Mouse (Mus musculus) gastrocnemius, postnatal 10 days (tissue): ENCODE data around the gene Grid1. TPM values are rescaled to one million over a fixed set of nuclear protein-coding genes. Genes with fewer than 3 reads are reported as not detected.

ENCODE experiments used
- DNase-seq: peaks from one replicate; pipeline ENCODE4 v3.0.0; 2021; ENCODE audit warnings: mixed read lengths
- microRNA-seq, 2 experiments: library from miRNA; unstranded; fragments of <30 nt; microRNA quantifications; one replicate each; pipeline ENCODE4 v1.2.0; 2021
- total RNA-seq, 2 experiments: library from RNA; stranded (reverse); gene quantifications; 2 replicates each; pipeline ENCODE4 v1.2.3; 2021

Grid1 gene
- total RNA-seq, 2 experiments from 2014 or later, result 0.23 to 0.32 TPM

DNA sequence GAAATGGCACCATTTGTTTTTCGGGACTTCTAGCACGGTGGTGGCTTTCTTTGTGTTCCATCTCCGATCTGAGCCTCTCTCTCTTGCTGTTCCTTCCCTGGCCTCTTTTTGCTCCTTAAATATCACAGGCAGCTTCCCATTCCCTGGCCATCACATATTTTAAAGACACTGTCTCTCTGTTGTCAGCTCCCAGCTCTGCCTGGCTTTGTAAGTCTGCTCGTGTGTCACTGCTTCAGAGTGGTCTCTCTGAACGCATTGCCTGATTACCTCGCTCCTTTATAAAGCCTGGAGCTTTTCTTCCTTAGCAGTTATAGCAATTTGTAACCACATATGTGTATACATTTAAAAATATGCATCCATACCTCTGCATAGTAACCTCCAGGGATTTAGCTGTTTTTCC lies 648.3 kb downstream of the Grid1 start:
- no peak for DNase-seq

- DNase-seq, result no peak
These were observed 666.1 kb downstream of the Grid1 start for GRCm38 (mm10) chr14:35486017-35486416.

DNA sequence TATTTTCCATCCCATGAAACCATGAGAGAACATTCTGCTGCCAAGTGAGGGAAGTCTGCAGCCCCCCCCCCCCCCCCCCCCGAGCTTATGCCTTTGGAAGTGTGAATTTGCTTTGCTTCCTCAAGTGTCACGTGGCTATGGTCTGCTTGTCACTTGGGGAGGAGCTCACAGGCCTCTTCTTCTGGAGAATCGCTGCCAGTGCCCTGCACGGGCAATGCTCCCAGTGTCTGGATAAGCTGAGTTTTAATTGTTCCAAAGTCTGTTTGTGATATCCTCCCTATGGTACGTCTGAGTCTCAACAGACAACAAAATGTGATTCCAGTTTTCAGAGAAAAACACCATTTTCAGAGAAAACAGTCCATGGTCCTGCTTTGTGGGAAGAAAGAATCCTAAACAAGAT lies 682.4 kb downstream of the Grid1 start:
- no peak for DNase-seq

GRCm38 (mm10) chr14:35519402-35519801 lies 699.5 kb downstream of the Grid1 start:
- DNase-seq, result no peak

DNA sequence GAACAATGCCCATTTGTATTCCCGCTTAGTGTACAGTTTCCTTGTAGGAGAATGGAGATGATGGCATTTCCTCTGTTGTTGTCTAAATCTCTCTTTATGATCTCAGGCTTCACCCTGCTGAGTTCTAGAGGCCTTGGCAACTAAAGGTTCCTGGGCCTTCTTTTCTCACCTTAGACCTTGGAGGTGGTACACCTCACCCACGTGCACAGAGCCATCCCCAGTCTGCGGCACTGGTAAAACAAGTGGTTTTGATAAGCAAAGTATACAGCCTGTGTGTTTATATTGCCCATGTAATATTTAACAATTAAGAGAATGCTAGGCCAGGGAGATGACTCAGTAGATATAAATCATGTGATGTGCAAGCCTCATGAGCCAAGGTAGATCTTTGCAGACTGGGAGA lies 718.9 kb downstream of the Grid1 start:
- no peak for DNase-seq

DNA sequence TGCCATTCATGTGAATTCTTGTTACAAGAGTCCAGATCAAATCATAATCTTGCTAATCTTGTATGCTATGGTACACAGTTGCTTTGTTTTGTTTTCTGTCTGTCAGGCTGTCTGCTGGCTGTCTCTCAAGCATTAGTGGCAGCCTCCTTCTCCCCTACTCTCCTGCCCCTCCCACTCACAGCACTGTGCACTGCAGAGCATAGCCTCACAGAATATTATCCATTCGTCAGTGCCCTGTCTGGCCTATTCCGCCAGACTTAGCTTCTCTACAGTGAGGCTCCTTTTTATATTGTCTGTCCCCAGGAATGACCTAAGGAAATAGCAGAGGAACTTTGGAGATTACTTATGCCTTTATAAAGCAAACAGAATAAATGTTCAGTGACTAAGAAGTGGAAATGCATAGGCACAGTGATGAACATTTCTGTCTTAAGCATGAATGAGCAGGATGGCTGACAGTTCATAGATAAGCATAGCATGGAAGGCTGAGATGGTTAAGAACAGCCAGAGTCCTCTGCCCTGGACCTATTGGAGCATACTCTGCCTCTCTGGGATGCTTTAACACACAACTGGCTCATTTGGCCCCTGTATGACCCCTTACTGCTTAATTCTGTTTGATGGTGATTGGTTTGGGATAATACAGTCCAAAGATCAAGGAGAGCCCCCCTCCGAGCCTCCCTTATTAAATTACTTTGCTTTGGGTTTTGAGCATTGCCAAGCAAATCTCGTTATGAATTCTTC lies 721.5 kb downstream of the Grid1 start:
- DNase-seq, result no peak

- no peak for DNase-seq
These were observed 722.1 kb downstream of the Grid1 start for GRCm38 (mm10) chr14:35541992-35542380.

DNA sequence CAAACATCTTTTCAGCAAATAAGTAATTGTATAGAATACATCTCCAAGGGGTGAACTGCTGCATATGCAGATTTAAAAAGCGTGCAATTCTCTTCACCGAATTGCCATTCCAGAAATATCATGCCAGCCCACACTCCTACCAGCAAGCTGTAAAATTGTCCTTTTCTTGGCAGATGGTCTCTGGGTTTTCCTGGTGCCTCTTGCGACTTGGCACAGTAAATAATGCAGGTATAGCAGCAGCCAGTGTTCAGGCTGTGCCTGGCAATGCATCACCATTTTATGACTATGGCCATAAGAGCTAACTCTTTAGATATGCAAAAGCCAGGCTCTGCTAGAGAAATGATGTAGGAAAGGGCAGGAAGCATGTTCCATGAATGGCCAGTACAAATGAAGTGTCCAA lies 734.4 kb downstream of the Grid1 start:
- no peak for DNase-seq

DNA sequence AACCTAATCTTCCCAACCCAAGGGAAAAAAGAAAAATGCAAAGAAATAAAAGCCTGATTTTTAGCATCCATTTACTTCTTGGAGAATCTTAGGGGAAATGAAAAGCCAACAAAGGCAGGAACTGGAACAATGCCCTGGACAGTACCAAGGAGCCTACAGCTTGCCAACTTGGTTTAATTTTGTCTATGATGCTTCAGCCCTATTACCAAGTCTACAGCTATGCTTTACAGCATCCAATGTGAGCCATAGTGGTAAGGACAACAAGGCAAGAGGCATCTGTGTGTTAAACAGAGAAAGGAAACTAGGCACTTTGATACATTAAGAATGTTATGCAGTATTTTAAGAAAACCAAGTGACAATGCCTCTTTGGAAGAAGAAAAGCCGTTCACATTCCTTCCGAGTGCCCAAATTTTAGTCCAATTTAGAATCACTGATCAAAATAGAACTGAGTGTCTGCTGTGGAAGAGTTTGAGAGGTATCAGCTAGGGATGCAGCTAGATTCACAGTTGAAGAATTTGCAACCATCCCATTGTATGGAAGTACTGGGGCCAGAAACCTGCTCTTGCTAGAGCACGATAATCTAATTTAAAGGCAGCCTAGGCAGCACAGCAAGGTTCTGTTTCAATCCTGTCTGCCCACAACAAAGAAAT lies 741.5 kb downstream of the Grid1 start:
- no peak for DNase-seq

- no peak for DNase-seq
These were observed 753.1 kb downstream of the Grid1 start for GRCm38 (mm10) chr14:35572991-35573502.

DNA sequence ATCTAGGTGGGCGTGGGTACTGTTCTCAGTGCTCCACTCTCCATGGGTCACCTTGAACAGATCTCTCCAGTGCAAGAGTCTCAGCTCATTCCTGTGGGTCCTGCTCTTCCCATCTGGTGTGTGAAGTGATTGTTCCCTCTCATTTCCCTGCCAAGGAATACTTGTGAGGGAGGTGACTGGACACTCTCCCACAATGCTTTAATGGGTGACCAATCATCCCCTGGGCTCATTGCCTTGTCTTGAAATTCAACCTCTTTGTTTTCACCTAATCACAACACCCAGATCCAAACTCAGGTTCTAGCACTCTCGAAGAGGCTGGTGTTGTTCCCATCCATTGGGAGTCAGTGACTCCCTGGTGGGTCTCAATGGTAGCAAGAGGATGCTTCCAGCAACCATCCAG lies 754.6 kb downstream of the Grid1 start:
- no peak for DNase-seq

GRCm38 (mm10) chr14:35575285-35575684 lies 755.4 kb downstream of the Grid1 start:
- DNase-seq, result no peak

- no peak for DNase-seq
These were observed 805.8 kb downstream of the Grid1 start for GRCm38 (mm10) chr14:35625749-35626148.

Small RNA genes within 50 kb of the gene (microRNA-seq; reads per million reads assigned to microRNA genes)
- gene Mir346, result 4.8 to 6.7 reads per million in 2 experiments

Other genes starting within 250 kb of the Grid1 start
- gene Ldb3, start 231.4 kb upstream of the Grid1 start, total RNA-seq, result 1,000 to 10,000 TPM; 1,336 to 1,359 TPM
- not detected for gene Opn4, start 220.0 kb upstream of the Grid1 start, total RNA-seq
- 10 to 100 TPM; 45.7 to 48.3 TPM for gene Wapl, start 146.2 kb upstream of the Grid1 start, total RNA-seq